Mouse (Mus musculus): ENCODE data around the gene Rad51b. TPM values are rescaled to one million over a fixed set of nuclear protein-coding genes. Genes with fewer than 3 reads are reported as not detected.

Gene Rad51b
- polyA plus RNA-seq, 1 experiment from 2014 or later: 10.0 TPM

DNA sequence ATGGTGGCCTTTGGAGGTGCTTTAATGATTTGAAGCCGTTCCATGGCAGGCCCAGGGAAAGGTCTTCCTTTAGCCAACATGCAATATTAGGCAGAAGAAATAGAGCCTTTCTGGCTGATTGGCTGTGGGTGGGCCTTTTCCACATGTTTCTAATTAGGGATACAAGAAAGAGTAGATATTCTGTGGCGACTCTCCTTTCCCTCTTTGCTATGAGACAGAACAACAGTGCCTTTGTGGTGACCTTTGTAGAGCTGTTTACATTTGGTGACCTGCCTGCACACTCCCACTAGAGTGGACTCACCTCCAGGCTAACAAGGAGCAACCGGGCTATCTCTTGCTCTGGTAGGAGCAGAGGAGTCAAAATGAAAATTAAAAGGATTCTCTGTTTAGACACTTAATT lies 386.3 kb downstream of the Rad51b start:
- DNase-seq (ENCODE audit: low spot score): no peak
- Histone ChIP-seq H3K27ac (ENCODE audit: low read depth) (0 out of 2 replicates have a peak overlapping the region, but pooled peaks have one; percentile 52), H3K9ac (ENCODE audit: low read length) (no peak overlapping the region), H3K36me3 (ENCODE audit: control insufficient read depth, insufficient read depth, low read length) (no peaks in the 10 kb centered on the region), H3K4me3 (ENCODE audit: low read depth, low read length) (no peak overlapping the region), H3K4me1 (replicated peaks; ENCODE audit: control insufficient read depth, insufficient read depth, low read length) (peaks cover 40% of the 10 kb centered on the region), H3K27me3 (replicated peaks; ENCODE audit: control insufficient read depth, insufficient read depth, low read length) (no peaks in the 10 kb centered on the region), H3K4me2 (ENCODE audit: low read length) (no peak overlapping the region), H3K9me3 (ENCODE audit: control insufficient read depth, low read length) (no peaks in the 10 kb centered on the region)
- 23% methylated on average over 3 of the region's 3 CpGs for WGBS
- ATAC-seq (replicated peaks; ENCODE audit: low FRiP score, low TSS enrichment, low read depth): no peak

DNA sequence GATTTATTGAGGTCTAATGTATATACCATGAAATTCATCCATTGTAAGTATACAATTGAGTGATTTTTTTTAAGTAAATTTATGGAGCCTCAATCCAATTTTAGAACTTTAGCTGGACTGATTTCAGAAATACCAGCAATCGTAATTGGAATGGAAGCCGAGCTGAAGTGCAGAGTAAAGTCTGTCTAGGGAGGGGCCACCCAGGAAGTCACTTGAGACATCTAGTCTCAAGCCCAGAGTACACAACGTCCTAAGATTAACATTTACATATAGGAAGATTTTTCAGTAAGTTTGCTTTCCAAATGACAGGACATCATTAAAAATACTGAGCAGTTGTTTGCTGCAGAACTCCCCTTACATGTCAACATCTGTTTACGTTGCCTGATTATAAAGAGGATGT lies 386.7 kb downstream of the Rad51b start:
- Histone ChIP-seq H3K36me3 (ENCODE audit: control insufficient read depth, insufficient read depth, low read length) (no peaks in the 10 kb centered on the region), H3K27ac (ENCODE audit: low read depth) (no peak overlapping the region), H3K4me3 (ENCODE audit: low read depth, low read length) (no peak overlapping the region), H3K27me3 (replicated peaks; ENCODE audit: control insufficient read depth, insufficient read depth, low read length) (no peaks in the 10 kb centered on the region), H3K9ac (ENCODE audit: low read length) (no peak overlapping the region), H3K4me1 (replicated peaks; ENCODE audit: control insufficient read depth, insufficient read depth, low read length) (peaks cover 41% of the 10 kb centered on the region), H3K4me2 (ENCODE audit: low read length) (no peak overlapping the region), H3K9me3 (ENCODE audit: control insufficient read depth, low read length) (no peaks in the 10 kb centered on the region)
- 37% methylated on average over 4 of the region's 4 CpGs for WGBS
- ATAC-seq (replicated peaks; ENCODE audit: low FRiP score, low TSS enrichment, low read depth) (no peak), DNase-seq (ENCODE audit: low spot score) (no peak)

- Histone ChIP-seq H3K9ac (ENCODE audit: low read length) (no peak overlapping the region), H3K4me3 (ENCODE audit: low read depth, low read length) (no peak overlapping the region), H3K27ac (ENCODE audit: low read depth) (no peak overlapping the region), H3K4me1 (replicated peaks; ENCODE audit: control insufficient read depth, insufficient read depth, low read length) (peaks cover 39% of the 10 kb centered on the region), H3K36me3 (ENCODE audit: control insufficient read depth, insufficient read depth, low read length) (no peaks in the 10 kb centered on the region), H3K27me3 (replicated peaks; ENCODE audit: control insufficient read depth, insufficient read depth, low read length) (no peaks in the 10 kb centered on the region), H3K9me3 (ENCODE audit: control insufficient read depth, low read length) (no peaks in the 10 kb centered on the region), H3K4me2 (ENCODE audit: low read length) (no peak overlapping the region)
- ATAC-seq (replicated peaks; ENCODE audit: low FRiP score, low TSS enrichment, low read depth): no peak
- WGBS: 89% methylated on average over 2 of the region's 2 CpGs
- no peak for DNase-seq (ENCODE audit: low spot score)
Observed at GRCm38 (mm10) chr12:79684338-79684737, 387.3 kb downstream of the Rad51b start.

GRCm38 (mm10) chr12:79686594-79687325 lies 389.7 kb downstream of the Rad51b start:
- 78% methylated on average over 9 of the region's 9 CpGs for WGBS
- H3K36me3 ChIP-seq (ENCODE audit: control insufficient read depth, insufficient read depth, low read length): no peaks in the 10 kb centered on the region
- peaks cover 29% of the 10 kb centered on the region for H3K4me1 ChIP-seq (replicated peaks; ENCODE audit: control insufficient read depth, insufficient read depth, low read length)
- DNase-seq (ENCODE audit: low spot score) (no peak), ATAC-seq (replicated peaks; ENCODE audit: low FRiP score, low TSS enrichment, low read depth) (no peak)
- H3K27me3 ChIP-seq (replicated peaks; ENCODE audit: control insufficient read depth, insufficient read depth, low read length): no peaks in the 10 kb centered on the region
- H3K4me2 ChIP-seq (ENCODE audit: low read length): no peak overlapping the region
- no peak overlapping the region for H3K27ac ChIP-seq (ENCODE audit: low read depth)
- H3K4me3 ChIP-seq (ENCODE audit: low read depth, low read length): no peak overlapping the region
- H3K9ac ChIP-seq (ENCODE audit: low read length): no peak overlapping the region
- no peaks in the 10 kb centered on the region for H3K9me3 ChIP-seq (ENCODE audit: control insufficient read depth, low read length)

DNA sequence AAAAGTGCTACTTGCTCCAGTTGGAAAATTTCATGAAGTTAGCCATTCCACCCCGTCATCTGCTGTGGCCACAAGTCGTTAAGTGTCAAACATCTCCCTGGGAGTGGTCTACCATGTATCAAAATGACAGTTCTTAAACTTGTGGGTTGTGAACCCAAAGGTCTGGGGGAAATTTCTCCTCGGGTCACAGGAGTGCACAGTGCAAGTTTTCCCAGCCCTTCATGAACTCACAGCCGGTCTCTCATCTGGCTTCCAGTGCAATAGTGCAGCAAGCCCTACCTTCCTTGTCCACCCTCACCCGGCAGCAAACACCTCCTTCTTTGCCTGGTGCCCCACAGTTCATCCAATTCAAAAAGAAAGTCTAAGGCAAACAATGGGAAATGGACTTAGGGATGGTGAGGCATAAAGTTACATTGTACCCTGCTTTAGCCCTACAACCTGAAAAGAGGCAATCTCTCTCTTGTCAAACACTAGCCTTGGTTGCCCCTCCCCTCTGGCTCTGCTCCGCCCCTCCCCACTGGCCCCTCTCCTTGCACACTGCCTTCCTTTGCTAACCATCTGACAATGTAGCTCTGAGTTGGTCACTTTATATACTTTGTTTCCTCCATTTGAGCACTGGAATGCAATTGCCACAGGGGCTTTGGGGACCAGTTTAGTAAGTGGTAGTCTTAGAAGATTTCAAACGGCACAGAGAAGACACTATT lies 390.8 kb downstream of the Rad51b start:
- no peak overlapping the region for H3K27ac ChIP-seq (ENCODE audit: low read depth)

GRCm38 (mm10) chr12:79689299-79689698 lies 392.2 kb downstream of the Rad51b start:
- H3K4me2 ChIP-seq (ENCODE audit: low read length): no peak overlapping the region
- 83% methylated on average over 8 of the region's 8 CpGs for WGBS
- H3K4me3 ChIP-seq (ENCODE audit: low read depth, low read length): no peak overlapping the region
- H3K9me3 ChIP-seq (ENCODE audit: control insufficient read depth, low read length): no peaks in the 10 kb centered on the region
- ATAC-seq (replicated peaks; ENCODE audit: low FRiP score, low TSS enrichment, low read depth) (no peak), DNase-seq (ENCODE audit: low spot score) (no peak)
- no peak overlapping the region for H3K27ac ChIP-seq (ENCODE audit: low read depth)
- H3K27me3 ChIP-seq (replicated peaks; ENCODE audit: control insufficient read depth, insufficient read depth, low read length): no peaks in the 10 kb centered on the region
- no peaks in the 10 kb centered on the region for H3K36me3 ChIP-seq (ENCODE audit: control insufficient read depth, insufficient read depth, low read length)
- H3K4me1 ChIP-seq (replicated peaks; ENCODE audit: control insufficient read depth, insufficient read depth, low read length): peaks cover 24% of the 10 kb centered on the region
- H3K9ac ChIP-seq (ENCODE audit: low read length): no peak overlapping the region

More for the DNA sequence above, 390.8 kb downstream of the Rad51b start:
- peaks cover 35% of the 10 kb centered on the region for H3K4me1 ChIP-seq (replicated peaks; ENCODE audit: control insufficient read depth, insufficient read depth, low read length)
- no peaks in the 10 kb centered on the region for H3K36me3 ChIP-seq (ENCODE audit: control insufficient read depth, insufficient read depth, low read length)
- H3K9ac ChIP-seq (ENCODE audit: low read length): no peak overlapping the region
- H3K27me3 ChIP-seq (replicated peaks; ENCODE audit: control insufficient read depth, insufficient read depth, low read length): no peaks in the 10 kb centered on the region
- no peak overlapping the region for H3K4me3 ChIP-seq (ENCODE audit: low read depth, low read length)
- WGBS: 48% methylated on average over 7 of the region's 7 CpGs
- DNase-seq (ENCODE audit: low spot score) (no peak), ATAC-seq (replicated peaks; ENCODE audit: low FRiP score, low TSS enrichment, low read depth) (no peak)
- H3K9me3 ChIP-seq (ENCODE audit: control insufficient read depth, low read length): no peaks in the 10 kb centered on the region
- no peak overlapping the region for H3K4me2 ChIP-seq (ENCODE audit: low read length)

- H3K4me2 ChIP-seq (ENCODE audit: low read length): no peak overlapping the region
- WGBS: 58% methylated on average over 14 of the region's 14 CpGs
- no peaks in the 10 kb centered on the region for H3K9me3 ChIP-seq (ENCODE audit: control insufficient read depth, low read length)
Observed at GRCm38 (mm10) chr12:79691929-79692862, 395.1 kb downstream of the Rad51b start.

DNA sequence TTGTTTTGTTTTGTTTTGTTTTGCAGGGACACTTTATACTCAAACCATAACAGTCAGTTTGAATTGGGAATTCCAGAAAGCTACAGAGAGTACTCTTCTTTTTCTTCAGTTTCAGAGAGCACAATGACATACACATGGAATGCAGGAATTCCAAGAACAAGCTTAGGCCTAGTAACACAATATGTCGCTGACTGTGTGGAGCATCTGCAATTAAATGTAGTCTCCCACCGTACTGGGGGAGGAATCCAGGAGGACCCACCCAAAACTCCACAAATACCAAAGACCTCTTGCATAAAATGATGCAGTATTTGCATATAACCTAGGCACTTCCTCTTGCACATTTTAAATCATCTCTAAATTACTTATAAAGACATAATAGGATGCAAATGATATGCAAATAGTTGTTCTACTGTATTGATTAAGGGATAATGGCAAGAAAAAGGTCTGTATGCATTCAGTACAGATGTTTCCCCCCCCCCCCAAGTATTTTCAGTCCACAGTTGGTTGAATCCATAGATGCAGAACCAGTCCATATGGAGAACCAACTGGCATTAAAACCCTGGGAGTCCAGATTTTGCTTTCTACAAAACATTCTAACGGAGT lies 398.9 kb downstream of the Rad51b start:
- H3K4me3 ChIP-seq (ENCODE audit: low read depth, low read length): no peak overlapping the region
- no peaks in the 10 kb centered on the region for H3K27me3 ChIP-seq (replicated peaks; ENCODE audit: control insufficient read depth, insufficient read depth, low read length)
- no peaks in the 10 kb centered on the region for H3K36me3 ChIP-seq (ENCODE audit: control insufficient read depth, insufficient read depth, low read length)
- H3K9ac ChIP-seq (ENCODE audit: low read length): no peak overlapping the region
- H3K4me1 ChIP-seq (replicated peaks; ENCODE audit: control insufficient read depth, insufficient read depth, low read length): peaks cover 7% of the 10 kb centered on the region; the same call in 1 of the 2 replicates
- H3K9me3 ChIP-seq (ENCODE audit: control insufficient read depth, low read length): no peaks in the 10 kb centered on the region
- DNase-seq (ENCODE audit: low spot score) (no peak), ATAC-seq (replicated peaks; ENCODE audit: low FRiP score, low TSS enrichment, low read depth) (no peak)
- 81% methylated on average over 3 of the region's 3 CpGs for WGBS
- no peak overlapping the region for H3K4me2 ChIP-seq (ENCODE audit: low read length)
- H3K27ac ChIP-seq (ENCODE audit: low read depth): no peak overlapping the region

More at GRCm38 (mm10) chr12:79691929-79692862, 395.1 kb downstream of the Rad51b start:
- DNase-seq (ENCODE audit: low spot score) (no peak), ATAC-seq (replicated peaks; ENCODE audit: low FRiP score, low TSS enrichment, low read depth) (no peak)
- peaks cover 20% of the 10 kb centered on the region for H3K4me1 ChIP-seq (replicated peaks; ENCODE audit: control insufficient read depth, insufficient read depth, low read length)
- no peak overlapping the region for H3K9ac ChIP-seq (ENCODE audit: low read length)
- no peaks in the 10 kb centered on the region for H3K36me3 ChIP-seq (ENCODE audit: control insufficient read depth, insufficient read depth, low read length)
- no peaks in the 10 kb centered on the region for H3K27me3 ChIP-seq (replicated peaks; ENCODE audit: control insufficient read depth, insufficient read depth, low read length)
- H3K4me3 ChIP-seq (ENCODE audit: low read depth, low read length): no peak overlapping the region
- no peak overlapping the region for H3K27ac ChIP-seq (ENCODE audit: low read depth)
